Mouse (Mus musculus) induced T-regulatory cell, adult 2 months (primary cell): ENCODE measurements around the gene Baz1a.

ENCODE experiments used
- DNase-seq: peaks from one replicate; pipeline ENCODE4 v3.0.0-alpha.2; 2012; ENCODE audit warnings: low read depth

Gene Baz1a

DNA sequence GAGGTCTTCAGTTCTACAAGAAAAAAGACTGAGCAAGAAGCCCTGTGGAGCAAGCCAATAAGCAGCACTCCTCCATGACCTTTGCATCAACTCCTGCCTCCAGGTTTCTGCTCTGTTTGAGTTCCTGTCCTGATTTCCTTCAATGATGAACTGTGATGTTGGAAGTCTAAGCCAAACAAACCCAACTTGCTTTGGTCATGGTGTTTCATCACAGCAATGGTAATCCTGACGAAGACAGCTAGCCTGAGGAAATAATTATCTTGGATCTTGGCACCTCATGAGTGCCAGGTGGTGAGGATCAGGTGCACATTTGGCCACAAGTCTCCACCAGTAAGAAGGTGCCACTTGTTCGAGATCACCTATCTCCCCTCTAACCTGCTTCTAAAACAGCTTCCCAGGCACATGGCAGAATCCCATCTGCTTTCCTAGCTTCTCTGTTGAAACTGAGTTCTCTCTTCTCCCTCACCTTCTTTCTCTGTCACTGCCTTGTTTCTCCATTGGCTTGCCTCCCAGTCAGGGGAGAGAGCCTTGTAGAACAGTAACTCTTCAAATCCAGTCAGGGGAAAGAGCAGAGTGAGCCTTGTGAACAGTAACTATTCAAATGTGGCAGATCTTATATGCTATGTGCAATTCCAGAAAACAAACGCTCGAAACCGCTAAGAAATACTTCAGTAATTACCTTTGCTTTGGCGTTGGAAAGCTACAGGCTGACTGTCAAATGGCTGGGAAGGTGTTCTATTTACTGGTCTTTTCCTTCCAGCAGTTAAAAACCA is at the start of gene Baz1a:
Baz1a (minus strand) TSS at position 723 of the 773 bp plus-strand sequence.
- DNase-seq: no peak

DNA sequence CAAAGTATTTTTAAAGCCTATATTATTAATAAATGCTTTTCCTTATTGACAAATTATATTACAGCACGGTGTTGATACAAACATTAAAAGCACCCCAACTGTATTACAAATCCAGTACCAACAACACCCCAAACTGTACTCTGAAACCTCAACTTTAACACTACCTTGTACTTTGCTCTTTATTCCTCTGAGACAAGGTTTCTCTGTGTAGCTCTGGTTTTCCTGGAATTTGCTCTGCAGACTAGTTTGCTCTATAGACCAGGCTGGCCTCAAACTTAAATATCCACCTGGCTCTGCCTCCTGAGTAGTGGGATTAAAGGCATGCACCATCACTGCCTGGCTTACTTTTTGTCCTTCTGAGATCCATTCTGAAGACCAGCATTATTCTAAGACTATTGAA is 48.0 kb upstream of the Baz1a start:
- DNase-seq: no peak

DNA sequence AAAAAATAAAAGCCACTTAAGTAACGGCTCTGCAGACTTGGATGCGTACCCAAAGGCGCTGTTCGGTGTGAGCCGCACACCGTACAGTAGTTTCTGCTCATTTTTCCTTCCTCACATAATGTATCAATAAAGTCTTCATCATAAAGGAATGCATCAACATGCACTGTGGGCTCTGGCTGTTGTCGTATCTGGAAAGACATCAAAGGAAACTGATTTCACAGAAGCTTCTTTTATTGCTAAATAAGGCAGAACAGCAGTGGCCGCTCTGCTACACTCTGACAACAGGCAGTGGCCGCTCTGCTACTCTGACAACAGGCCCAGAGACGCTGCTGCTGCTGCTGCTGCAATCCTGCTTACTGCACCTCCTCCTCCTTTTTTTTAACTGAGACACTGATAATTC is 46.9 kb upstream of the Baz1a start:
- DNase-seq: no peak

DNA sequence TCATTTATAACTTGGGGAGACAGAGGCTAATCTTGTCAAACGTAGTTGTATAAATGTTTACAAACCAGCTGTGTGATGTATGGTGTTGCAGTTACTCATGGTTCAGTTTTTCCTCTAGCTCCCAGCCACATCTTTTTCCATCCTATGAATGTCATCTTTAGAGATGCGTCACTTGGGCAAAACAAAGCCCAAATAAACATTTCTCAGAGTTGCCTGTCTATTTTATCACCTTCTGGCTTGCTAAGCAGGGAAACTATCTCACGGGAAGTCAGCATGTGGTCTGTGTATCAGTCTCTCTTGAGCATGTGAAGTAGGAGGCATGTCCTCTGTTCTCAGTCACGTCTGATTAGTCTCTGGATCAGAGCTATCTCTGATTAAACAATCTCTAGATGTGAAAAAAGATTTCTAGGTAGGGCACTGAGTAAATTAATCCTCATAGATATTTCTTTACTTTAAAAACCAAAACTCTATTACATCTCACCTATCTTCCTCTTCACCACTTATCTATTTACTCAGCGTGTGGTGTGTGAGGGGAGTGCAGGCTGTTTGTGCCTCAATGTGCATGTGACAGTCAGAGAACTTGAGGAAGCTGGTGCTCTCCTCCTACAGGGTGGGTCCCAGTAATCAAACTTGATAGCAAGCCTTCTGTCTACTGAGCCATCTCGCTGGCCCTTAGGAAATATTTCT is 46.2 kb upstream of the Baz1a start:
- DNase-seq: peak; percentile 58

DNA sequence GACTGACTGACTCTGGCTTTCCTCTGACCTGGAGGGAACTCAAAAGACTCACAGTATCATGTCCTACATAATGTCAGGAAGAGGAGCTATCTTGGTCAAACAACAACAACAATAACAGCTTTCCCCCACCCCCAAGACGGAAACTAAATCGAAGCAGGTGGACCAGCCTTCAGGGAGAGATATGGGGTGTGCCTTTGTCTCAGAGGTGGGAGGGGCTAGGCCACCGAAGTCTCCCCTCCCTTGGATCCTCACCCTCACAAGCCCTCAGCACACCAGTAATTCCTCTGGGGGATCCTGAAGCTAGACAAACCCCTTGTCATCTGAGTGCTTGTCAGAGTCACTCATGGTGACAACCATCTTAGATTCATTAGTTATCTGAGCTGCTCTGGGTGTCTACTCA is 45.7 kb upstream of the Baz1a start:
- no peak for DNase-seq

DNA sequence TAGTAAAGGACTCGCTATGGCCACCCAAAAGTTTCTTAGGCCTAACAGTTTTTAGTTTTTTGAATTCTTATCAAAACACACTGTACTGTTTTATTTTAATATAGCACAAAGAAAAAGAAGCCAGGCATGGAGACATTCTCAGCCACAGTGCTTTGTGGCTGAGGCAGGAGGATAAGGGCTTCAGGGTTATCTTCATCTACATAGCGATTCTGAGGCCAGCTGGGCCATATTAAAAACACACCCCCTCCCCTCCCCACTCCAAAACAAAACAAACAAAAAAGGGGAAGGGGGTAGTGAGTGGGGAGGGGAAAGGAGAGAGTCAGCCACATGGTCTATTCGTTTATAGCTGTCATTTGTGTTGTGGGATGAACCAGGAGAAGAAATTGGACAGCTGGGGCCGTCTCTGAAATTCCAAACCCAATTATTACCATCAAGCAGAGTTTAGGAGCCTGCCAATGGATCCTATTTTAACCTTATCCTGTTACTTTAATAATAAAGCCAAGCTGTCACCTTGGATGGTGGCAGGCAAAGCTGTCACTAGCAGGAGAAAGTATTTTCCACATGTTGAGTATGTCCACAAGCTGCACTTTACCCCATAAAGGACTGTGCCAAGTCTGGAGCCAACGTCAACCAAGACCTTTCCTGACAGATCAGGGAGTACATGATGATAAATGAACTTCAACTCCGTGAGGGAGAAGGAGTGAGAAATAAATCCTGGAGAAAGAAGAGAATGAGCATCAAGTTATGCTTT is 44.9 kb upstream of the Baz1a start:
- DNase-seq: no peak

DNA sequence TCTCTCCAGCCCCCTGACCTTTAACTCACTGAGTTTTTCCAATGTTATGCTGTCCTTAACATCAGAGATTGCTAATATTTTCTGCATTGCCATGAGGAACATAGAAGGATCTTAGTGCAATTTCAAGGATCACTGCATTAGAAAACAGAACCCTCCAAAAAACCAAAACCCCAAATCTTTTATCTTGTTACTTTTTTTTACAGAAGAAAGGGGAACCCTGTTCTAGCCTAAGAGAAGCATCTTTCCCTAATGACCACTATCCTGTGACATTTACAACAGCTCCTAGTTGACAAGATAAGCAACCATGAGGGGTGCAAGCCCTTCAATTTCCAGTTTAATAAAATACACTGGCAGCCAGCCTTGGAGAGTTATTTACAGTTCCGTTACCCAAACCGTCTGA is 42.6 kb upstream of the Baz1a start:
- DNase-seq: no peak

DNA sequence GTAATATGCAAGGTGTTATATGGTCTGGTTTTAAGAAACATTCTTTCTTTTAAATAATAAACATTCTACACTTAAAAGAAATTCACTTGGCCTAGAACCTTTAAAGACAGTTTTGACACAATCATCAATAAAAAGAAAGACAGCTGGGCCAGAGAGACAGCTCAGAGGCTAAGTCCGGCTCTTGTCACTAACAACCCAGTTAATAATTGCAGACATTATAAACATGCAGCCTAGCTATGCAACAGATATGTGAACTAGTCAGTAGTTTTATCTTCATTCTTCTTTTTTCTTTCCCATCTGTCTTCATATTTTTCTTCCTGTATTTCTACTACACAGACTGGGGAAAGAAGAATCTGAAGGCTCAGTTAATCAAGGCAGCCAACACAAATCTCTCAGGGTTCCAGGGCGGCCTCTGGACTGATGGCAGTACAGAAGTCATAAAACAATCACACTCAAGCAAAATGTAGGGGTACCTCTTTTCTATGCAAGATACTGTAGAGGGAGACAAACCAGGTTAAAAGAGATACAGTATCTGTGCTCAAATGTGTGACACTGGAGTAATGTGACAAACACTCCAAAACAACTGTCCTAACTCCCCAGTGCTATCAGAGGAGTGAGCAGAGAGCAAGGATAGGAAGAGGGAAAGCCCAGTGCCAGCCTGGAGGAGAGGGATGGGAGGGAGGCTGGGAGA is 40.5 kb upstream of the Baz1a start:
- no peak for DNase-seq

DNA sequence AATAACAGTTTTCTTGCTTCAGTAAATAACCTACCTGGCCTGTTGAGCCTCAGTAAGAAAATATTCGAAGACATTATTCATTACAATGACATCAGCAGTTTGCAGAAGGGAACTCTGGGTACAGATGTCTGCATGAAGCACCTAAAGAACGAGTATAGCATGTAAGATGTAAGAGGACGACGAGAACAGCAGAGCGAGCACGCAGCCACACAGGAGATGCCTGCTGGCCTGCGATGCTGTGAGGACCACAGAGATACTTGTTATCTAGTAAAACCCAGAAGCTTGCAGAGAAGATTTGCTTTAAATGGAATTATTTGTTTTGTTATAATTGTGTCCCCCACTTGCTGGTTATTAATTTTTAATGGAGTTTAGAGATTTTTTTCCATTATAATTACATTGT is 39.1 kb upstream of the Baz1a start:
- no peak for DNase-seq

DNA sequence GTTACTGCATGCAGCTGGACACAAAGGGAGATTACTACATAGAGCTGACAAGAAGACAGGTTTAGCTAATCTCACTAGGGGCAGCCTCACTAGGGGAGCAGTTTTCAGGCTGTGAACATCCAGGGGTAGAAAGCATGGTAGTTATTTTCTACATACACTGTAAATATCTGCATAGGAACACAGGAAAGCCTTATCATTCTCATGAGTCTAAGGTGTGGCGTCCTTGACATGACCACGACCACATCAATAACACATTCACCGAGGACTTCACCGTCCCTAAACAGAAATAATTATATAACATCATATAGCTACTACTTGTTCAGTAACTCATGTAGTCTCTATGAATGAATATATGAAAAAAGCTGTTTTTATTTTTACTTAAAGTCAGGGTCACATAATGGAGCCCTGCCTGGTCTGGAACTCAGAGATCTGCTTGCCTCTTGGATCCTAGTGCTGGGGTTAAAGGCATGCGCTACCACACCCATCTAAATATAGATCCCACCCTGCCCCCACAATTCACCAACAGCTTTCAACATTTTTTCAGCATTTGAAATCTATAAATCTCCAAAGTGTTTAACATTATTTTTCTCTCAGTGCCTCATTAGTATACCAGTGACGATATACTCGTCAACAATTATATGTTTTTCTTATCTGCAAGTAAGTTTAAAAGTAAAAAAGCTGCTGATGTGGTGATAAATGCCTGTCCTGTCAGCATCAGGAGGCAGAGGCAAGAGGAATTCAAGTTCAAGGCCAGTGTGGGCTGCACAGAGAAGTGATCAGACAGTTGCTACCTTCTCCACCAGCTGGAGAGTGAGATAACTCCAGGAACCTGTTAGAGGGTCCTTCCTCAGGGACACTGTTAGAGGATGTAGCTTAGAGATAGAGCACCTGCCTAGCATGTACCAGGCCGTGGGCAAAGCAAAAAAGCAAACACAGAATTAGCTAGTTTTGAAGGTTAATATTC is 37.3 kb upstream of the Baz1a start:
- peak; percentile 46 for DNase-seq

DNA sequence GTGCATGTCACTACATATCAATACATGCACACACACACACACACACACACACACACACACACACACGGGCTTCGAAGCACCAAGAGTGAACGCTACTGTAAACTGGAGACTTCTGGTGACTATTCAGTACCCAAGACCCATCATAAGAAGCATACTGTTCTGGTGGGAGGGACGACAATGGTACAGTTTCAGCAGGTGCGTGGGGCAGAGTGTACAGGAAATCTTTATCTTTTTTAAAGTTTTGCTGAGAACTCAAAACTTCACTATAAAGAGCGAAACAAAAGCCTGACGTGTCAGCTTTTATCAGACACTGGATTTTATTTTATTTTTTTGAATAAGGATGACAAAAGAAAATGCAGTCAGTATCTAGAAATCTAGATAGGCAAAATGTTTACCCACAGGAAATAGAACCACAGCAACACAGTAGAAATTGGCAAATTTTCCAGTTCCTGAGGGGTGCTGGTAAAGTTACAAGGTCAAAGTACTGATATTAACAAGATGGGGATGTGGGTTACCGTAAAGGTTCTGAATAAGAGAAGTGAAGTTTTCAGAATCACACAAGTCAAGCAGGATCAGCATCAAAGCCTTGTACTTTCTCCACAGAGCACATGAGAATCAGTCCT is 35.7 kb upstream of the Baz1a start:
- peak; percentile 78 for DNase-seq

DNA sequence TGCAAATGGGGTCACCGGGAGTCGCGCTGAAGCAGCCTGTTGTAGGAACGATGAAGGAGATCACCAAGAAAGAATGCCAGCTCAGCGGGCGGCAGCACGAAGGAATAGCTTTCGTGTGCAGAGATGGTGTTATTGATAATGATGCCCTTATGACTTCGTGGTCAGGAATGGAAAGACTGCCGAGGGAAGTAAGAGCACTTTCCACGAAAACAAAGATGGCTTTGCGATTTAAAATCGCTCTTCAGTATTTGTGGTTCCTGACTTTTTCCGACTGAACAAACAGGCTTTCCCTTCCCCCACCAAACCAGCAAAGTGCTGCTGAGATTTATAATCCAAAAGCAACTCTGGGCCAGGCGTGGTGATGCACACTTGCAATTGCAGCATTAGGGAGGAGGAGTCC is 26.9 kb upstream of the Baz1a start:
- peak; percentile 74 for DNase-seq

DNA sequence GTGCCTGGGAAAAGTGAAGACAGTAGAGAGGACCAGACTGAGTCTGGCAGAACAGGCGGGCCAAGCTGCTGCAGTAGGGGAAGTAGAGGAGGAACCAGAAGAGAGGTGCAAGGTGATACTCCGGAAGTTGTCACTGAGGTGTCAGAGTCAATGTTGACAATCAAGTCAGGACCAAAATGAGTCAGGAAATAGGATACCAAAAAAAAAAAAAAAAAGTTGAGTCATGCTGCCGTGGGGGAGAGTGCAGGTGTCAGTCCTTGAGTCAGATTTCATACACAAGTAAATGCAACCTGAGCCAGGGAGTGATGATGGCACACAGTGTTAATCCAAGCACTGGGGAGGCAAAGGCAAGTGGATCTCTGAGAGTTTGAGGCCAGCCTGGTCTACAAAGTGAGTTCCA is 12.9 kb upstream of the Baz1a start:
- peak; percentile 79 for DNase-seq

DNA sequence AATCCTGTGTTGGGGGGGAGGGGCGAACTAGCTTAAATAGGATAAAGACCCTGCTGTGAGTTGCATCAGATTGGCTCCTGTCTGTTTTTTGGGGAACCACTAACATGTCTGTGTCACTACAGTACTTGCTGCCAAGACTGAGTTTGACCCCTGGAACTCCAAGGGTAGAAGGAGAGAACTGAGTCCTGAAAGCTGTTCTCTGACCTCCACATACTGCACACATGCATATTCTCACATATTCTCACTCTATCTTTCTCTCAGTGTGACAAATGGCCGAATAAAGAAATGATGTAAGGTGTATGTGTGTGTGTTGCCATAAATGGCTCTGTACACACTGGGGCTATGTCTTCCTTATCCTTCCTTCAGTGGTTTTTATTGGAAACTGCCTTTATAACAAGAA is 9.1 kb upstream of the Baz1a start:
- no peak for DNase-seq

DNA sequence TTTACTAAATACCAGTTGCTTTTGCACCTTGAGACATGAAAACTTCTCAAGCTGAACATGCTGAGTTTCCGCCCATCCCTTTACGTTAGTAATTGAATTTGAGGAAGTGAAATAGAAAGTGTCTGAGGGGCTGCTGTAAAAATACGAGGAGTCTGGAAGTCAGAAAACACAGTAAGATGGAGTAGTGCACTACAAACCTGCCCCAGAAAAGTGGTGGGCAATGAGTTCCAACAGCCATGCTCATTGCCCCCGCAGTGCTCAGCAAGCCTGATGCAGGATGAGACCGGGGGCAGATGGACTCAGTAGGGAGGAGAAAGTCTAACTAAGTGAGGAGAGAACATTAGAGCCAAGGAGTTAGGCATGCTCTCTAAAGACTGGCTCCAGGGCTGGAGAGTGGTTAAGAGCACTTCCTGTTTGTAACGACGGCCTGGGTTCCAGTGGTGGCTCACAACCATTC is 5.3 kb upstream of the Baz1a start:
- DNase-seq: peak; percentile 15

DNA sequence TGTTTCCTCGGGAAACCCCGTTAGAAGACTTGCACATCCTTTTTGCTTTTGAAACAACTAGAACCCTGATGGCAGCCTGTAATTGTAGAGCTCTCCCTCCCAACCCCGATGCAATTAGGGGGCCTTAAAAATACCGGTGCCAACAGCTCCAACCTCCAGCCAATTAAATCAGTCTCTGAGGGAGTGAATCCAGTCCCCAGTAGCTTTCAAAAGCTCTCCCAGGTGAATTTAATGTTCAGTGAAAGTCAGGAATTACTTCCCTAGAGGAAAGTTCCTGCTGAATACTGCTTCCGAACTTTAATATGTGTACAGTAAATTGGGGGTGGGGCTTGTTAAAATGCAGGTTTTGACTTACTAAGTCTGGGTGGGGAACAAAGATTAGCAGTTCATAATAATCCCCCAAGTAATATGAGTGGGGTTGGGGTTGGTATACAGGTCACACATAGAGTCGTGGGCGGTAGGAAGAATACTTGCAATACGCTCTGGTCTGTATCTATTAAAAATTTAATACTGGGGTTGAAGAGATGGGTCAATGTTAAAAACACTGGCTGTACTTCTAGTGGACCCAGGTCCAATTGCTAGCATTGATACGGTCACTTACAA is 3.1 kb upstream of the Baz1a start:
- DNase-seq: no peak

DNA sequence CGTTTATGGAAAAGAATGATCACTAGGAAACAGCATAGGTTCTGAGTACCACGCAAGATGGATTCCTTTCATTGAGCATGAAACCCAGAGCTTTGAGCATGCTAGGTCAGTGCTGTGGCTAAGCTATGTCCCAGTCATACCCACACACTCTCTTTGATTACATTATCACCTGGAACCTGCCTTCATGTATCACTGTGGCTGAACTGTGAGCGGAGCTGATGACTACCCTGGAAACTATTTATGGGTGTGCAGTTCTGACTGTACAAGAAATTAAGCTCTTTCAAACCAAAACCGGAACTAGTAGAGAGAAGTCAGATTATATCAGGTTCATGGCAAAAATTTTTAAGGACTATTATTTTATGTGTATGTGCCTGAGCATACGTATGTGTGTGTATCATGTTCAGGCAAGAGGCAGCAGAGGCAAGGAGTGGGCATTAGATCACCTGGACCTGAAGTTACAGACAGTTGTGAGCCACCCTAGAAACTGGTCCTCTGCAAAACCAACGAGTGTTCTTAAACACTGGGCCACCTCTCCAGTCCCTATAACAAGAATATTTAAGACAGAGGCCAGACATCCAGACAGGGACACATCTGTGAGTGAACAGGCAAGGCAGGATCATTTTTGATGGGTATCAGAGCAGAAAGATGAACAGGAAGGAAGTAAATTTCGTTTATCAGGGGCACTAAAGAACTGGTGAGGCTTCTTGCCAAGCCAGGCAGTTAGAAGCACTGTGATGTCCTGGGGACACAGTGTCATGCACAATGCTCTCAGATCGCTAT is 2.4 kb upstream of the Baz1a start:
- DNase-seq: peak; percentile 80

DNA sequence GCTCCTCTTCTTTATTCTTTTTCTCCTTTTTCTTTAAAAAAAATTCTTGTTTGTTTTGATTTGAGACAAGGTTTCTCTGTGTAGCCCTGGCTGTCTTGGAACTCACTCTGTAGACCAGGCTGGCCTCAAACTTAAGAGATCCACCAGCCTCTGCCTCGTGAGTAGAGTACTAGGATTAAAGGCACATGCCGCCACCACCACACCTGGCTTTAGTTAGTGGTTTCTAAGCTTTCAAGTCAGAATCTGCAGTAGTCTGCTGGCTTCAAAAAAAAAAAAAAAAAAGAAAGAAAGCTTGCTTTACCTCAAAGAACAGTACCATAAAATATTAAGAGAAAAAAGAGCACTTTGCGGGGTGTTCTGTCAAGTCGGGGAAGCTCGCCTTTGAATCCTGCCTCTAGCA is 1.3 kb upstream of the Baz1a start:
- peak; percentile 14 for DNase-seq

DNA sequence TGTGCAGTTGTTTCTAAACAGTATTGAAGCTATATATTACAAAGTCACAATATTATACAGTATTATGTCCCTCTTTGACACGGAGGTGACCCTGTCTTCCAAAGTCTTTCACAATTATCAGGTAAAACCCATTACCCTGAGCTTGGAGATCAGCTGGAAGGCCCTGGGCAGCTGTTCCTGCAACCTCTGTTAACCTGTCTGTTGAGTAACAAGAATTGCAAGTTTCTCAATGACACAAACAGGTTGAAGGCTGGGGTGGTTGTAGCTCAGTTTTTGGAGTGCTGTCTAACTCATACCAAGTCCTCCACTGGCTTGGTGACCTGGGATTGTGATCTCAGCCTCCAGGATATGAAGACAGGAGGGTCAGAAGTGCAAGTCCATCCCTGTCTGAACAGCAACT is 1.1 kb downstream of the Baz1a start:
- no peak for DNase-seq
